Mouse (Mus musculus): ENCODE measurements around the gene Plk3.

Plk3 gene

DNA sequence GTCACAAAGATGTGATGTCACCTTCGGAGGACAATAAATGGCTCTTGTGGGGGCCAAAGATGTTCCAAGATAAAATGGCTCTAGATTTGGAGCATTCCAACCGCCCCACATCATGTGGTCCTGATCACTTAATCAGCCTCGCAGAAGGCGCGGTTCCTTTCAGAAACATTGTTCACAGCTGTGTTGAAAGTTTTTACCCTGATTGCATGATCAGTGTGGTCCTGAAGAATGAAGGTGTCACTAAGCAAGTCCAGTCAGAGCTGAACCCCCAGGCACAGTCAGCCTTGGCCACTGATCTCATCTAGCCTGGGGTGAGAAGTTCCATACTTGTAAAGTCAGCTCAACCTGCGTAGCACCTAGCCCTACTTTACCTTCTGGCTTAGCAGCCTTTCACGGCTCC, 15.8 kb downstream of the Plk3 start:
- DNase-seq, result no peak

DNA sequence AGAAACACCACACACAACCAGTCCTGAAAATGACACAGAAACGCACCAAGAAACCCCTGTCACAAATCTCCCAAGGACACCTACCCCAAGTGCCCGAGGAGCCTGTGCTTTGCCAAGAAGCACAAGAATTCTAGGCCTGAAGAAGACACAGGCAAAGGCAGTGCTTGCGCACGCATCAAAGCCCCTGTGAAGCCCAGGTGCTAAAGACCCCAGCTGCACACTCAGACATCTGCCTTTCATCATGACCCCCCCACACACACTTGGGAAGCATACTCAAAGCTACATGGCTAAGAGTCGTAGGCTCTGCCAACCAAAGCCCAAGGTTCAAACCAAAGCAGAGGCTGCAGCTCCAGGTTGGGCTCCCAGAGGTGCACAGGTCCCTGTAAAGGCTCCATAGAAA, 18.2 kb downstream of the Plk3 start:
- DNase-seq, result peak in 1 of 2 experiments; percentile 1

DNA sequence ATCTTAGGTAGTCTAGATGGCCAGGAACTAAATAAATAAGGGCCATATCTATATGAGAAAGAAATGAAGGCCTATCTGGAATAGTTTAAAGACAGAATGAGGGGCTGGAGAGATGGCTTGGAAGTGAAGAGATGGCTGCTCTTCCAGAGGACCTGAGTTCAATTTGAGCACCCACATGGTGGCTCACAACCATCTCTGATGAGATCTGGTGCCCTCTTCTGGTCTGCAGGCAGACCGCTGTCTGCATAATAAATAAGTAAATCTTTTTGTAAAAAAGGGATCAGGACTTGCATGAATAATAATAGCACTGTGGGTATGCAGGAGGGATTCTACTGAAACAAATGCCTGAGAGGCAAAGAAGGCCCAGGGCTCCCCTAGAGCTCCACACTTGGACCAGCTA, 20.5 kb downstream of the Plk3 start:
- no peak for DNase-seq

DNA sequence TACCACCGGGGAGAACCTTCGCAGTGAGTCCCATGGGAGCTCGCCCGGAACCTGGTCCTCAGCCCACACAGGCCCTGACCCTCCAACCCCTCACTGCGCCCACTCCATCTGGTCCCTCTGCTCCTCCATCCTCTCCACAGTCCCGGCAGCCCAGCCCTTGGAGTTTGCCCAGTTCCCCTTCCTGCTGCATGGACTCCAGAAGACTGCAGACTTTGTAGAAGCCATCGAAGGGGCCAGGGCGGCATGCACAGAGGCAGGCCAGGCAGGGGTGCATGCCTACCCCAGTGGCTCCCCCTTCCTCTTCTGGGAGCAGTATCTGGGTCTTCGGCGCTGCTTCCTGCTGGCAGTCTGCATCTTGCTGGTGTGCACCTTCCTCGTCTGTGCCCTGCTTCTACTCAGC, 22.8 kb downstream of the Plk3 start:
- no peak for DNase-seq

DNA sequence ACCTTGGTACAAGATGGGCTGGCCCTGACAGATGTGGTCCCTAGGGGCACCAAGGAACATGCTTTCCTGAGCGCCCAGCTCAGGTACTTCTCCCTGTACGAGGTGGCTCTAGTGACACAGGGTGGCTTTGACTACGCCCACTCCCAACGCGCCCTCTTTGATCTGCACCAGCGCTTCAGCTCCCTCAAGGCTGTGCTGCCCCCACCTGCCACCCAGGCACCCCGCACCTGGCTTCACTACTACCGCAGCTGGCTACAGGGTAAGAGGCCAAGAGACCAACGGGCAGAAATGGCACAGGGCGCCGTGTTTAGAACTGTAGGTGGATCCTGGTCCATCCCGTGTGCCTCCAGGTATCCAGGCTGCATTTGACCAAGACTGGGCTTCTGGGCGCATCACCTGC, 23.5 kb downstream of the Plk3 start:
- DNase-seq, result no peak

DNA sequence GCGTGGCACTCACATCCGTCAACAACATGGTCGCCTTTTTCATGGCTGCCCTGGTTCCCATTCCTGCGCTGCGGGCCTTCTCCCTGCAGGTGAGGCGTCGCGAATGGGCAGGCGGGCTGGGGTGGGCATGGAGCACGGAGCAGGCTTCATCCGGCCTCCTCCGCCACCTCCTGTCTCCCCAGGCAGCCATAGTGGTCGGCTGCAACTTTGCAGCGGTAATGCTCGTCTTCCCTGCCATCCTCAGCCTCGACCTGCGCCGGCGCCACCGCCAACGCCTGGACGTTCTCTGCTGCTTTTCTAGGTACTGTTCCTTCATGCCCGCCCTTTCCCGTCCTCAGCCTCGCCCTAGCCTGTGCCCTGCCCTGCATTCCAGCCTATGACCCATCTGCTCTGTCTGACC, 24.4 kb downstream of the Plk3 start:
- no peak for DNase-seq

DNA sequence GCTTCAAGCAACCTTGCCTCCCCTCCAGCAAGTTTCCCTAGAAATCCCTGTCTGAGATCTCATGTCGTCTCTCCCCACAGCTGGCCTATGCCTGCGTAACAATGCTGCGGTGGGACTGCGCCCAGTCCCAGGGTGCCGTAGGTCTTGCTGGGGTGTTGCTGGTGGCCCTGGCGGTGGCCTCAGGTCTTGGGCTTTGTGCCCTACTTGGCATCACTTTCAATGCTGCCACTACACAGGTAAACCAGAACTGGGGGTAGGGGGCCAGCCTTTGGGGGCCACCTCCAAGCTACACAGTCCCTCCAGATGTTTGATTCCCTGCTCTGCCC, 25.3 kb downstream of the Plk3 start:
- DNase-seq, result no peak

DNA sequence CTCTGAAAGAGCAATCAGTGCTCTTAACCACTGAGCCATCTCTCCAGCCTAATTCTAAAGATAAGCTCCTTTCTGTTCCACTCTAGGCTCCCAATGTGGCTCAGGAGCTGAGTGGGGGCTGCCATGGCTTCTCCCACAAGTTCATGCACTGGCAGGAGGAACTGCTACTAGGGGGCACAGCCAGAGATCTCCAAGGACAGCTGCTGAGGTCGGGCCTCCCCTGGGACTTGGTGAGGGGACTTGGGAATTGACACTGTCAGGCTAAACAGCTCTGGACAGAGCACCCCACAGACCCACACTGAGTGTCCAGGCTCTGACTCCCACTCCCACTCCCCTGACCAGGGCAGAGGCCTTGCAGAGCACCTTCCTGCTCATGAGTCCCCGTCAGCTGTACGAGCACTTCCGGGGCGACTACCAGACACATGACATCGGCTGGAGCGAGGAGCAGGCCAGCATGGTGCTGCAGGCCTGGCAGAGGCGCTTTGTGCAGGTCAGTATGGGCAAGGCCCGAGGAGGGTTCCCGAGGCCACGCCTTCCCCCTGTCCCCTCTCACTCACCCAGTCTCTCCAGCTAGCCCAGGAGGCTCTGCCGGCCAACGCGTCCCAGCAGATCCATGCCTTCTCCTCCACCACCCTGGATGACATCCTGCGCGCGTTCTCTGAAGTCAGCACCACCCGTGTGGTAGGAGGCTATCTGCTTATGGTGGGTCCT, 25.8 kb downstream of the Plk3 start:
- no peak for DNase-seq

DNA sequence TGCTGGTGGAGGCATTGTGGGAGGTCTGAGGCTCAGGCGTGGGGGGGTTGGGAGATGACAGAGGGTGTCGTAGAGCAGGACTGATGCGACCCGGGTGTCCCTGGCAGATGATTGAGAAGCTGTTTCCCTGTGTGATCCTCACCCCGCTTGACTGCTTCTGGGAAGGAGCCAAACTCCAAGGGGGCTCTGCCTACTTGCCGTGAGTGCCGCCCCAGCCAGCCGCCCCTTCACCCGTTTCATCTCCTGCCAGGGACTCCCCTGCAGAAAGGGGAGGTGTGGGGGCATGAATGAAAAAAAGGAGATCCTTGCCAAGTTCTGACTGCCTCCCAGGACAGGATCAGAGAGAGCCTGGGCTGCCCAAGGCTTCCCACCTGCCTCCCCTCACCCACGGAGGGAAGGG, 28.6 kb downstream of the Plk3 start:
- peak in 1 of 2 experiments; percentile 45 for DNase-seq

DNA sequence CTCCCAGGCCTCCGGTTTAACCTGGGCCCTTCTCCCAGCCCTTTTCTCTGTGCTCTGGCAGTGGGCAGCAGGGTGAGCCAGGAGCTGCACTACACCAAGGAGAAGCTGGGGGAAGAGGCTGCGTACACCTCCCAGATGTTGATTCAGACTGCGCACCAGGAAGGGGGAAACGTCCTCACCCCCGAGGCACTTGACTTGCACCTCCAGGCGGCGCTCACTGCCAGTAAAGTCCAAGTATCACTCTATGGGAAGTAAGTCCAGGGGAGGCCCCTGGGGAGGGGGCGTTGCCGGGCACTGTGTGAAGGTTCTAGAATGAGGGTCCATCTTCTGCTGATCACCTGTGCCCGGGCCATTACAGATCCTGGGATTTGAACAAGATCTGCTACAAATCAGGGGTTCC, 29.1 kb downstream of the Plk3 start:
- DNase-seq, result no peak

DNA sequence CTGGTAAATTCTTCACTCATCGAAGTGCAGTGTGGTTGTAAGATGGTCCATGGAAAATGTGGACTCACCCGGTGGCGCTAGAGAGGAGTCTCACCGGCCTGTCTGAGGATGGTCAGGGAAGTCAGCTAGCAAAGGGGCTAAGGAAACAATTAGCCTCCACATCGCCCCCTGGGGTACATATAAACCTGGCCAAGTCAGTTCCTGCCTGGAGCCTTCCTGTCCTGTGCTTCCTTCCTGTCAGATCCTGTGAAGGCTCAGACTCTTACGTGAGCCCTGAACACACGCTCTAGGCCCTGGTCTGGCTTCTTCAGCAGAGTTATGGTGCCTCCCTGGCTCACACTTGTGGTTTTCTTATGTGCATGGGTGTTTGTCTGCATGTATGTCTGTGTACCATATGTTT, 32.5 kb downstream of the Plk3 start:
- DNase-seq, result peak; percentile 68 to 74

DNA sequence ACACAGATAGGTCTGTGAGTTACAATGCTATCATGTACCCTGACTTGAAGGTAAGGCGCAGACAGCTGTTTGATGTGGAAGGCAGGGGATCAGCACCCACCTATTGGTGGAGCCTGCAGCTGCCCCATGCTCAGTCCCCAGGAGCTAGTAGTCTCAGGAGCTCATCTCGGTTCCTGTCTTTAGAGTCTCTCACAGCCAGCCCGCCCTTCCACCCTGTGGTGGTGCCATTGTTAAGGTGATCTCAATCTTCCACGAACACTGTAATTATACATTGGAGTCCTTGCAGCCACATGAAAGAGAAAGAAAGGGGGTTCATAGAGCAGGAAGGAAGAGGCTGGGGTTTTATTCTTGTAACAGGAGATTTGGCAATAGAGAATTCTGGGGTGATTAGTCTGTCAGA, 33.7 kb downstream of the Plk3 start:
- DNase-seq, result no peak

DNA sequence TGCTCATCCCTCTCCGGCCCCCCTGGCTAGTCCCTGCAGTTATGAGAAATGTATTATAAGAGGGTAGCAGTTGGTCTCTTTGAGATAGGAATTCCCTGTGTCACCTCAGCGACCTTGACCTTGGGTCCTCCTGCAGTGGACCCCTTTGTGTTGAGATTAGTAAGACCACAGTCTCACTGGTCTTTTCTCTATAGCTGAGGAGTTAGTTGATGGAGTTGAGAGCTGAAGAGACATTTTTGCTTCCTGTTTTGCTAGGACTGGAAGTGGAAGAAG, 35.1 kb downstream of the Plk3 start:
- no peak for DNase-seq

DNA sequence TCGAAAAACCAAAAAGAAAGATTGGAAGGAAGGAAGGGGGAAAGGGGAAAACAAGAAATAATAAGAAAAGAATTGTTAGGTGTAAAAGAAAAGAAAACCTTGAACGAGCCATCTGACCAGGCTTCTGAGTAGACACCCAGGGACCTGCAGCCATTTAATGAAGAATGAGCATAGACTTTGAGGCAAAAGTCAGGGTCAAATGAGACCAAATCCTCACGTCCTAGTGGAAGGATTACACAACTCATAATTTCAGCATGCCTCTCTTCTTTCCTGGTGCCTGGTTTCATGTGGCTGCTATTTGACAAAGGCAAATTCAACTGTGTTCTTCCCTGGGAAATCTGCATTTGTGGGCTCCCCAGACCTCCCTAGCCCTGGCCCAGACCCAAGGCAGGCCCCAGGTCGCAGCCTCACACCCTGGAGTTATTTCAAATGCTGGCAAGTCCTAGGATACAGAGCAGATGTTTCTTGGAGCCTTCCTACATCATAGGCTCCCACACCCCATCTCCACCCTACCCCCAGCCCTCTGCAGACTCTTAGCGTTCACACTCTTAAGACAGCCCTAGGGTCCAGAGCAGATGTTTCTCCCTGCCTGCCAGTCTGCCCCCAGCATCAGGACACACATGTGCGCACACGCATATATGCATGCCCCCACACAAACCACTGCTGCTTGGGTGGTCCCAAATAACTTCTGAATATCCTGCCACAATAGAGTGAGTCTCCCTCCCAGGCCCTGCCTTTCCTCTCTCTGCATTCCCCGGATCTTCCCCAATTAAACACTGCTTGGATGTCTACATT, 35.6 kb downstream of the Plk3 start:
- DNase-seq, result peak in 1 of 2 experiments; percentile 34

DNA sequence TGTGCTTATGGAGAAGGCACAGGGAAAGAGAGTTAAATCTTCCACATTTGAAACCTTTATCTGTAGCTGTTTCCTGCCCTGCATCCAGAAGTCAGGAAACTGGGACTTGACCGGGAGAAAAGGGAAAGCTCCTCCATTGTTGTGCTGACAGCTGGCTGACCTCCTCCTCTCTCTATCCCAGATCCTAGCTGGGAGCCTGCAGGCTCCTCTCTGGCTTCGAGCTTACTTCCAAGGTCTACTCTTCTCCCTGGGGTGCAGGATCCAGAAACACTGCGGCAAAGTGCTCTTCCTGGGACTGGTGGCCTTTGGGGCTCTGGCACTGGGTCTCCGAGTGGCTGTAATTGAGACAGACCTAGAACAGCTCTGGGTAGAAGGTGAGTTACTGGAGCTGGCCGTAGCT, 37.1 kb downstream of the Plk3 start:
- peak in 1 of 2 experiments; percentile 46 for DNase-seq

DNA sequence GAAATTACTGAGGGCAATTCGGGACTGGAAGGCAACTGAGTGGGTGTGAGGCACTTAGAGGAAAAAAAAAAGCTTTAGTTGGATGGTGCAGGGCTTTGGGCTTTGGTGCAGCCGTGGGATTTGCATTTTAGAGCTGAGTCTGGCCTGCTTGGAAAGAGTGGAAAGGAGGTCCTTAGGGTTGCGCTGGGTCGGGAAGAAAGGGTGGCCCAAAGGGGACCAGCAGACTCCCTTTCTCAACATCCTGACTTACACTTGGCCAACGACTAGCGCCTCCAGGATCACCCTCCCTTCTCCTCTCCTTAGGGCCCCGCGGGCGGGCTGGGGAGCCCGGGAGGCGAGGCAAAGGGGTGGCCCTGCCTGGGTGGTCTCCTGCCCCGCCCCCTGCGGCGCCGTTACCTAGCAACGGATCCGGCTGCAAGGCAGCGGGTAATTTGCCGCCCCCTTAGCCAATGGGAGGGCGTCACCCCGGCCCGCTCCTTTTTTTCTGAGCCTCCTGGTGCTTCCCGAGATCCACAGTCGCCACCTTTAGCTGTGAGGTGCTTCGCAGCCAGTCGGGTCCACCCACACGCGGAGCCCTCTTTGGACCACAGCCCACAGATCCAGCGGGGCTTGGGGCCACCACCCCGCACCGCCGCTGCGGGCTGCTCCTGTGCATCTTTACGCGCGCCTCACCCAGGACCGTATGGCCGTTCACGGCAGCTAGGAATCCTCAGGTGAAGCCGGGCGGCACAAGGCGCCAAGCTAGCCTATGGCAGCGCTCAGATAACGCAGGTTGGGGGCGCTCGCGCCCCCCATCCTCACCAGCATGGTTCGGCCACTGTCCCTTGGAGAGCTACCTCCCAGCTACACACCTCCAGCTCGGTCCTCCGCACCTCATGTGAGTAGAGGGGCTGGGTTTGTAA, 38.0 kb downstream of the Plk3 start, which contains the start of gene Ptch2:
TSS of gene Ptch2 (plus strand) at position 525 of the 902 bp plus-strand sequence.
- DNase-seq, result peak; percentile 86 to 91

DNA sequence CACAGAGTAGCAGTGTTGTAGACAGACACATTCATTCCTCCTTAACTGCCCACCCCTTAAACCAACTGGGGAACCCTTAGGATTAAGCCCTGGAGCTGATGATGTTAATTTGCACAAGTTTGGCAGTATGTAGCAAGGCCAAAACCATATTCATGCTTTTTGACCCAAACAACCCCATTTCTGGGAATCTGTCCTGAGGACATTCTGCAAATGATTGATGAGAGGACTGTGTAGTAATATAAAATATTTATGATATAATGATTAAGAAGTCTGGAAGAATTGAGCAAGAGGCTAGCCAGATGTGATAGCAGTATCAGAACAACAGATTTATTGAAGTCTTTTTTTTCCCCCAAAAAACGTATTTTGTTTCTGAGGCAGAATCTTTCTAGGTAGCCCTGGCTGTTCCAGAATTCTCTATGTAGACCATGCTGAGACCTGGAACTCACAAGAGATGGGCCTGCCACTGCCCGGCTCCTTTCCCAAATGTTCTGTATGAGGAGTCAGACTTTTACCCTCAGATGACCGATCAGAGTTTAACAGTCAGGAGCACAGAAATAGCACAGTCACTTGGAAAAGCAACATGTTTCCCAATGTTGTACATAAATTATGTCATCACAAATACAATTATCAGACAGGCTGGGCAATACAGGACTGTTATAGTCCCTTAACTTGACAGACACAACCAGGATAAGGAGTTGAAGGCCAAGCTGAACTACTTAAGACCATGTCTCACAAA, 39.0 kb downstream of the Plk3 start:
- DNase-seq, result no peak

DNA sequence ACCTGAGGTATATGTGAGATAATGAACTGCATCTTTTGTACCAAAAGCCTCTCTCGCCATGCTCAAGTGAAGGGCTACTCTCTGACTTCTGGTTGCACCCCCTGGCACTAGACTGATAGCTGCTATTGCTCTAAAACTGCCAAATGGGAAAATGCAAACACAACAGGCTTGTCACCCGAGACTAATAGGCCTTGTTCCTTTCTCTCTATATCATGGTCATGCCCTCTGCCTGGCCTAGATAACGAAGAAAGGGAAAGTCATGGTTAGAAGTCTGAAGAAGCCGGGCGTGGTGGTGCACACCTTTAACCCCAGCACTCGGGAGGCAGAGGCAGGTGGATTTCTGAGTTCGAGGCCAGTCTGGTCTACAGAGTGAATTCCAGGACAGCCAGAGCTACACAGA, 43.2 kb downstream of the Plk3 start:
- no peak for DNase-seq

DNA sequence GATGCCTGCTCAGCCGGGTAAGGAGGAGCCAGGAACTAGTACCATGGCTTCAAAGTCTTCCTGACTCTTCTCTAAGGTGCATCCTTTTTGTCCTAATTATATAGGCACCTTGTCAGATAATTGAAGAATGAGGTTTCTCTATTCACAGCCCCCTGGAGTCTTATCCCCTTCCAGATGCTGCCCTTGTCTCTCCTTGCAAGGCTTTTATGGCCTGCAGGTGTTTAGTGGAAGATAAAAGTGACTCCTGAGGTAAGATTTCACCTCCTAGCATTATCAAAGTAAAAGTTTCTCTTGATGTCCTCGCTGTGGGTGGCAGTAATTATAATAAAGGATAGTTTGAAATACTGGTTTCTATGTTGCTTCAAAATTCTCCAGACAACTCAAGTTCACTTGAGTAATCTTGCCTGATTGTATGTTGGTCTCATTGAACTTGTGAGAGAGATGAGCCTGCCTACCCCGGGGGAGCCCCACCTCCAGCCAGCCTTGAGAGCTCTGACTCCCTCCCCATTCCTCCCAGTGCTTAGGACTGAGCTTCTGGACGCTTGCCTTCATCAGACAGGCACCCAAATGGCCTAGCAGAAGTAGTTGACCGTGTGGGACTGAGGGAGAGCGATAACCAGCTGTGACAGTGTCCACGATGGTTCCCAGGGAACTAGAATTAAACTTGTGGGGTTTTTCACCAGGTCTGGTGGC, 45.7 kb downstream of the Plk3 start:
- no peak for DNase-seq

Data from cerebellum, postnatal 10 days (tissue).